Mouse (Mus musculus) ovary, postnatal 36 days (tissue): ENCODE data around the gene Tmx2.
"Not testable (repeated sequence)": the region's sequence is repeated elsewhere in the genome, so short reads cannot be mapped to it uniquely, and the experiment has no call there.

Source experiments
- DNase-seq: peaks from one replicate; pipeline ENCODE4 v3.0.0; 2022; ENCODE audit warnings: low spot score, mixed read lengths

The Tmx2 gene

DNA sequence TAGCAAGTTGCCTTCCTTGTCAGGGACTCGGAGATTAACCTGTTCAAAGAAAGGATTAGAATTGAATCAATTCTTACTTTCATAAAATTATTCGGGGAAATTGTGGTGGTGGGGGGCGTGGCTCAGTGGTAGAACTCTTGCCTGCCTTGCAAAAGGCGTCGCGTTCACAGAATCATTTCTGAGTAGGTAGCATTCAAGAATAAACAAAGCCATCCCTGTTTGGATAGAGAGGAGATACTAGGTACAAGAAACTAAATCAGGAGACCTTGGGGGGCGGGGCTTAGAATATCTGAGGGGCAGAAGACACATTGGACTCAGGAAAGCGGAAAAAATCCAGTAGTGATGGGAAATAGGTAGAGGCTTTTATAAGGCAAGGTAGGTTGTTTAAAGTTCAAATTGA lies at the start of gene Tmx2:
TSS of gene Tmx2 (minus strand) at position 125 of the 400 bp plus-strand sequence.
- no peak for DNase-seq

DNA sequence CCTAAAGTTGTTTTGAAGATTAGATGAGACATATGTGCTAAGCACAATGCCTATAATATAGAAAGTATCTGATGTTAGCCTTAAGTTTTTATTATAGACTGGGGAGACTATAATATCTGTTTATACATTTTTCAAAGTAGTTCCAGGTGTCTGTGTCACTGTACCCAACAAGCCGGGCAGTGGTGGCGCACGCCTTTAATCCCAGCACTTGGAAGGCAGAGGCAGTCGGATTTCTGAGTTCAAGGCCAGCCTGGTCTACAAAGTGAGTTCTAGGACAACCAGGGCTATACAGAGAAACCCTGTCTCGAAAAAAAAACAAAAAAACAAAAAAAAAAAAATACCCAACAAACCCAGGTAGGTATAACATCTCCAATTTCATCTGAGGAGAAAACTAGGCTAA lies 49.3 kb upstream of the Tmx2 start:
- DNase-seq: not testable (repeated sequence)

DNA sequence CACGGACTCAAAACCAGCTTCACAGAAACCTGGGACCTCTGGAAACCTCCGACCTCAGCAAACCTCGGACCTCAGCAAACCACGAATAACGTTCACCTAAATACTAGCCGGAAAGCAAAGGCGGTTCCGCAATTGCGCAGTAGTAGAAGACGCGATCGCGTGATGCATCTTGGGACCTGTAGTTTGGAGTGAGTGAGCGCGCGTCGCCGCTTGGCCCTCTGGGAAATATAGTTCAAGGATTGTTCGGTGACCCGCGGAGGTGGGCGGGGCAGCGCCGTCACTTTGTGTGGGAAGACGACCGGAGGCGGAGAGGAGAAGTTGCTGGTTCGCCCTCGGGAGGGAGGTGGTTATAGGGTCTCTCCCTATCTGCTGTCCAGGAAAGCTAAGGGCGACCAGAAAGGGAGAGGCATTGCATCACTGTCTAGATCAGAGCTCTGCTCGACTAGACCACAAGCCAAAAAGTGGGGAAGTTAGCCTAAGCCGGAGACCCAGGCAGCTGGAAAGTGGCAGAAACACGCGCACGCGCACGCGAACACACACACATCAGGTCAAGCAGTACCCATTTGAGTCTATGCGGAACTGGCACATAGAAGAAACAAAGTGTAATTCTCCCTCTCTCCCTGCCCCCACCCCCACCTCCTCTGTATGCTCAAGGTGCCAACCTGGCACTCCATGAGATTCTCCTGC lies 48.4 kb upstream of the Tmx2 start, which contains the start of gene Clp1:
TSS of gene Clp1 (minus strand) at position 179 of the 687 bp plus-strand sequence.
- DNase-seq: peak; percentile 93

DNA sequence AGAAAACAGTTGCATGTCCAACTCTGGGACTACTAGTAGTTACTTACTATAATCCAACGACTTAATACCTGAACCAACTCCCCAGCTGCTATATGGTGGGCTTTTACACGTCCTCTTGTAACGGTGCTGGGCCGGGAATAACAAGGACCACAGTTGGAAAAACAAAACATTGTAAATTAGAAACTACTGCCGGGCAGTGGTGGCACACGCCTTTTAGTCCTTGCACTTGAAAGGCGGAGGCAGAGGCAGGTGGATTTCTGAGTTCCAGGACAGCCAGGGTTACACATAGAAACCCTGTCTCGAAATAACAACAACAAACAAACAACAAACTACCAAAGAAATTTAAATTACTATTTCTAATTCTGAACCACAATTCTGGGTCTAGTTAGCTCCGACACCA lies 47.8 kb upstream of the Tmx2 start:
- DNase-seq: no peak

DNA sequence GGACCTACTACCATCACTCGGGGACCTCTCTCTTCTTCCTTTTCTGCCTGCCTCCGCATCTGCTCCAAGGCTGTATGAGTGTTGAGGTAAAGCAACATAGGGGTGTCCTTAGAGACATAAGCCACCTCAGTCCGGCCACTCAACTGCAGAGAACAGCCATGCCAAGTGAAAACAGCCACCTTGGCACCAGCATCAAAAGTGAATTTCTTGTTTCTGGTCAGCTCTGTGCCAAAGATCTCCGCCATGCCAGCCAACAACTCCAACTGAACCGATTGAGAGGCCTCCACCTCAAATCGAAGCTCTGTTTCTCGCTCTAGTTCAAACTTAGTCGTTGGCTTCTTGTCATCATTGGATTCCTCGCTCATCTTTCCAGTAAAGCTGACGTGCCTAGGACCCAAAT lies 46.8 kb upstream of the Tmx2 start:
- no peak for DNase-seq

DNA sequence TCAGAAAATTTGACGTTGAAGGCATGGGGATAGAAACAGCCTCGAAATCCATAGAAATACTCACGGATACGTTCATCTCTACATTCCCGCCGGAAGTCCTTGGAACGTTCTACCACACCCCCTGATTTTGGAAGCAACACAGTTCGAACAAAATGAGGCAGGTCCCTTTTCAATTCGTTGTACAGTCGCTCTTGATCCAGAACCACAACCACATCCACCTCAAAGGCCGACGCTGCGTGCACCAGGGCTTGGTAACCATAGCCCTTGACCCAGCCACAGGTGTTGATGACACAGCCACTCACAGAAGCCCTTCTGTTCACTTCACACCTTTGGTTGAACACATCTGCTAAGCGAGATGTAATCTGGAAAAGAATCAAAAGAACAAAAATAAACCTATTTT lies 44.9 kb upstream of the Tmx2 start:
- no peak for DNase-seq

DNA sequence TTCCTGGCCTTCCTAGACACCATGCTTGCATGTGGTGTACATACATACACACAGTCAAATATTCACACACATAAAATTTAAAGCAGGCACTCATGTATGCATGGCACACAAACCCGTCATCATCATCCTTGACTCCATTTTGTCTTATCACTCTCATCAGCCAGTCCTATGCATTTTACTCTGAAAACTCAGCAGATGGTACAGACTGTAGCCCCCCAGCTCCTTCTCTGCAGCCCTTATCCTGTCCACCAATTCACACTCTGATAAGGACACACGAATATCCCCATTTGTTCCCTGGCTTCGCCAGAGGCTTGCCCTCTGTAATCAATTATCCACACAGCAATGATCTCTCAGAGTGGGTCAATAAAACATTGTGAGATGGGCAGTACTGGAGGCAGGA lies 42.2 kb upstream of the Tmx2 start:
- DNase-seq: no peak

DNA sequence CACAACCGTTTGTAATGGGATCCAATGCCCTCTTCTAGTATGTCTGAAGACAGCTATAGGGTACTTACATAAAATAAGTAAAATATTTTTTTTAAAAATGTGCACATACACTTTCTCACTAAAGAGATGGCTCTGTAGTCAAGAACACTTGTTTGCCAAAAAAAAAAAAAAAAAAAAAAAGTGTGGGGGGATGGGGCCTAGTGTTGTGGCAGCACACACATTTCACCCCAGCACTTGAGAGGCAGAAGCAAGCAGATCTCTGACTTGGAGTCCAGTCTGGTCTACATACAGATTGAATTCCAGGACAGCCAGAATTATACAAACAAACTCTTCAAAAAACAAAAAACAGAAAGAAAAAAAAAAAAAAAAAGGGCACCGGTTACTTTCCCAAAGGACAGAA lies 41.8 kb upstream of the Tmx2 start:
- DNase-seq: no peak

DNA sequence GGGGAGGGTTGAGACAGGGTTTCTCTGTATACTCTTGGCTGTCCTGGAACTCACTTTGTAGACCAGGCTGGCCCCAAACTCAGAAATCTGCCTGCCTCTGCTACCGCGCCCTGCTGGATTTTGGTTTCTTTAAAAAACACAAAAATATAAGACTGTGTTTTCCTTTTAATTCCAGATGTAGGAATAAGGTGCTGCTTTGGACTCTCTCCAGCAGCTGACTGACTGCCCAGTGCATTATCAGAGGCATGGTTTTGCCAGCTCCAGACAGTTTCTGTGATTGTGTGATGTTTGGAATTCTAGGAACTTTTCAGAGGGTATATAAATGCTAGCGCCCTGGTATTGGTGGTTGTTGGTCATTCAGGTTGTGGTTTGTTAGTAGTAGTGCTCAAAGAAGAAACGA lies 38.4 kb upstream of the Tmx2 start:
- no peak for DNase-seq

DNA sequence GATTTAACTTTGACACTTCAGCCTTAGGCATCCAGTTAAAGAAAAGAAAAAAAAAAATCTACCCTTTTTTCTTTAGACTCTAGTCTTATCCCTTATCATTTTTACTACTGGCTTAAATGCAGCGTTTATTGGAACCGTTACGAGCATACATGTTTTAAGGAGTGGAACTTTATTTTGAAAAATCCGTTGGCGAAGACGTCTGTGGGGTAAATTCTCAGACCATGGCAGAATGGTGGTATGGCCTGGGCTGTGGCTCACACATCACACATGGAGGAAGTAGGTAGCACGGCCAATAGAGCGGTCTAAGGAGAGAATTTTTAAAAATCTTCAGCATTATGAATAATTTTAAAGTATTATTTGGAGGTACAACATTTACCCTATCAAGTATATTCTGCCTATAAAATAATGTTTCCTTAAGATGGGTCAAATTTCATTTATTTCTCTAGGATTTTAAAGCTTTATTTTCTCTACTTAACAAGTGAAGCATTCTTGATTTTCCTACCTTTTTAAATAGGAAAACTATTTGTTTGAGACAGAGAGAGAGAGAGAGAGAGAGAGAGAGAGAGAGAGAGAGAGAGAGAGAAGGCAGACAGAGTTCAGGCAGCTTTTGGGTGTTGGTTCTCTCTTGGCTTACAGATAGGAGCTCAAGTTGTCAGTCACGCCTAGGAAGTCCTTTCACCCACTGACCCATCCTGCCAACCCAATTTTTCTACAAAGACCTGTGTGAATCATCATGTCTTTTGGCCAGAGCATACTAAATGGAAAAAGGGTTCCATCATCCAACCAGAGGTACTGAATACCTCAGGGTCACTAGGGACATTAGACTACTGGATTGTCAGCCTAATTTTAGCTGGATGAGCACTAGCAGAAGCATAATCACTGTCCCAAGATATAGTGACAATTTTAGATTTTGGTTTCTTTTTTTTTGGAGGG lies 37.7 kb upstream of the Tmx2 start:
- DNase-seq: no peak

DNA sequence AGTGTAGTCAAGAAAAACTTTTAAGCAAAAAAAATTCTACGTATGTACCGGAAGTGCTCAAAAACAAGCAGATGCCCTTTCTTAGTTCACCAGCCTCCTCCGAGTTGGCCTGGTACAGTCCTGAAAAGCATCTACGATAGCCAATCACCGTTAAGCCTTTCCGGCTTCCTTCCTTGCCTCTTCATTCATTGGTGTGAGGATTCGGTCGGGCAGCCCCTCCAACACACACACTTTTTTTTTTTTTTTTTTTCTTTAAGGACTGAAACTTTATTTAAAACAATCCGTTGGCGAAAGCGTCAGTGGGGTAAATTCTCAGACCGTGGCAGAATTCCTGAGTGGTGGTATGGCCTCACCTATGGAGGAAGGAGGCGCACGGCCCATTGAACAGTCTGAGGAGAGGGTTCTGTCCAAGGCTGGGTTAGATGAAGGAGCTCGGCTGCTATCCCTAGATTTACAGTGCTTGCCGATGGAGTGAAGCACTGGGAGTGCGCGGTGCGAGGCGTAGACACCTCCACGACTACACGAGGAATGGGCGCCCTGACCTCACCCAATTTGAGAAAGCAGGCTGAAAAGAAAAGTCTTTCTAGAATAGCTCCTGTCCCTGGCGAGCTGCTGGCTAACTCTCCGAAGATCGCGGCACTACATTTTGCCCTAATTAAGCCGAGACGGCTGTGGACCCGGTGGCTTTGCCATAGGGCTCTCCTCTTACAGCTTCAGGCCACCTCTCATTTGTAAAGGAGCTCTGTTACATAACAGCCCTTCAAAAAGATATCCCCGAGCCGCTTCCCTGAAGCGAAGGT lies 36.8 kb upstream of the Tmx2 start:
- DNase-seq: peak; percentile 60

DNA sequence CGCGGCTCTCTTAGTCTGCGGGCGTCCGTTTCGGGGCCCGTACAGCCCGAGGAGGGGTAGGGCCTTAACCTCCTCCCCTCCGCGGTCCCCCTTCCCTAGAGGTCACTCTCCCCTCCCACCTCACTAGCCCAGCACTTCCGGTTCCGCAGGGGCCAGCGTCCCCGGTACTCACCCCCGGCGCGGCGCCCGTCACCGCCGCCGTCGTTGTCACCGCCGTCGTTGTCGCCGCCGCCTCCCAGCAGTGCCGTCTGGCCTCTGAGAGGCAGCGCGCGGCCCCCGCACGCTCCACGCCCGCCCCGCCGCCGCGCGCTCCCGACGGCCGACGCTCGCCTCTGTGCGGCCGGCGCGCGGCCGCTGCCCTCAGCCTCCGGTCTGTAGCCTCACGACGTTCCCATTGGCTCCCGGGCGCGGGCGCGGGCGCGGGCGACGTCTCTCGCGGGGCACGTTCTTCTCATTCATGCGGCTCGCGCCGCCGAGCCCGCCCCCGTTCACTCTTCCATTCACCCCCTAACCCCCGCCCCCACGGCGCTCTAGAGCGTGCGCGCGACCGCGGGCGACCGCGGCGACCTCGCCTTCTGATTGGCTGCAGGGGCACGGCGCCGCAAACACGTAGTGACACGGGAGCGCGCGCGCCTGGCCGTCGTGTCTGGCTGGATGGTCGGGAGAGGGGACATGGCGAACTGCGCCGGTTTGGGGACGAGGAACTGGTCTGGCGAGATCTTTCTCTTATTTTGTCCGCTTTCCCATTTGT lies 36.0 kb upstream of the Tmx2 start, which contains the start of gene Zdhhc5:
TSS of gene Zdhhc5 (minus strand) at position 370 of the 751 bp plus-strand sequence.
- peak; percentile 99 for DNase-seq

DNA sequence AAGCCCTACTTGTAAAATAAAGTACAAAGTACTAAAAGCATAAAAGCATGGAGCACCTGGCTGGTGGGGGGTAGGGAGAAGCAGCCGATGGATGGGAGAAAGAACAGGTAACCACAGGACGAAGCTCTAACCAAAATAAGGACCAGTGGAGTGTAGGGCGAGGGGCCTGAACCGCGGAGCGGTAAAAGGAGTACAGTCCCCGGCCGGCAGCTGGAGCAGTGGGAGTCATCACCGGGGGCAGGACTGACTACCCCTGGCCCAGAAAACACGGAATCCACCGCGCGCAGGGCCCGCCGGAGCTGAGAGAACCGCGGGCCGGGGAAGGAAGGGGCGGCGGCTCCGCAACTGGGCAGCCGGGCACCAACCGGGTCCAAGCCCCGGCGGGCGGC lies 35.5 kb upstream of the Tmx2 start:
- DNase-seq: no peak

DNA sequence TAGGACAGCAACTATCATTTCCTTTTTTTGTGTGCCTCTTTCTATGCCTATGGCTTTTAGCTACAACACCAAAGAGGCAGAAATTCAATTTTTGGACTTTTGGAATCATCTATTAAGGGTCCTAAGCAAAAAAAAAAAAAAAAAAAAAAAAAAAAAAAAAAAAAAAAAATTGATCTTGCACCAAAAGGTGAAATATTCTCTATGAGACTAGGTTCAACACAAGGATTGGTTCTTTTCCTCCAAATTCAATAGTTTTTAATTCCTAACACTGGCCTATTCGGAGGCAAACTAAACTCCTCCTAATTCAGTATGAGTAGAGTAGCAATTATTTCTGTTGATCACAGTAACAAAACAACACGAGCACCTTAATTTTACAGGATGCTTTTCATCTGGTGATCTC lies 33.0 kb upstream of the Tmx2 start:
- DNase-seq: no peak

DNA sequence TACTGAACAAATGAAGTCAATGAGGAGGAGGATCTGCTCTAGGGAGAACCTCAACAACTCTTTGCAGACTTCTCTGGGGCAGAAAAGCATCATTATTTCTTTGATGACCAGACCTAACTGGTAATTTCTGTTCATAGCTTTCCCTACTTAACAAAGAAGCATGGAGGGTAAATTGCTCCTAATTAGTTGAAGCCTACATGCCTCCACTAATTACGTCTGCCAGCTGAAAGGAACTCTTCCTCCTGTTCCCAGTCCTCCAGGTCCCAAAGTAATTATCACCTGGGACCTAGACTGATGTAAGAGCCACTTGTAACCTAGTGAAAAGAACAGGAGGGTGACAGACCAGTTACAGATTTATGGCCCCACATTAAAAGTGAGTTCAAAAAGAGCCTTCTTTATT lies 28.6 kb upstream of the Tmx2 start:
- DNase-seq: no peak

DNA sequence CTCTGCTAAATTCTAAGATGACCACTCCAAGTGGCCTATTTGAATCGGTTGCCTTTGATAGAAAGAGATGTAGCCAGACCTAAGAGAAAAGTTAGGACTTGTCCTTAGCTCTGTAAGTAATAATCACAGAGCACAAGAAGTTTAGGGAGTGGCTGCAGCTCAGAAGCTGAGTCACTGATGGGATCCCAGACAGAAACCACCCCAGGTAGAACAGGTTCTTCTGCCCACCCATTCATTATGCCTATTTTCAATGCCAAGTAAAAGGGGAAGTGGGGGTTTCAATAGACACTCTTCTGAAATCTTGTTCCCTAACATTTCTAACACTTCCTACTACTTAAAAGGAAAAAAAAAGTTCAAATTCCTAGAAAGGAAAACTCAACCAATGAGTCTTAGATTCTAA lies 26.4 kb upstream of the Tmx2 start:
- no peak for DNase-seq

DNA sequence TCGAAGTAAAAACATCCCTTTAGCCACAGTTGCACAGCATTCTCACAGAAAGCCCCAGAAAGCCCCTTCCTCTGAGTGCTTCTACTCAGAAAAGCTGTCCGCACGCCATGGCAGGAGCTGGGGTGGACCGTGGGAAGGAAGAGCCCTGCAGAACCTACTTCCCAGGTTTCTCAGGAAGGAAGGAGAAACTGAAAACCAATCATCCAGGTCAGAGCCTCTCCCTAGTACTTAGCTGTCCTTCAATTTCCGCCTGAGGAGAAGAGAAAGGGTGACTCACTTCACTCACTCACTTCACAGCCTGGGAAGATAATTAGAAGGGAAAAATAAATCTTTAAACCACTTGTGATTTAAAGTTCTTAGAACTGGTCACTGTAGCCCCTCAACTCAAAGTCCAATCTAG lies 25.4 kb upstream of the Tmx2 start:
- no peak for DNase-seq

DNA sequence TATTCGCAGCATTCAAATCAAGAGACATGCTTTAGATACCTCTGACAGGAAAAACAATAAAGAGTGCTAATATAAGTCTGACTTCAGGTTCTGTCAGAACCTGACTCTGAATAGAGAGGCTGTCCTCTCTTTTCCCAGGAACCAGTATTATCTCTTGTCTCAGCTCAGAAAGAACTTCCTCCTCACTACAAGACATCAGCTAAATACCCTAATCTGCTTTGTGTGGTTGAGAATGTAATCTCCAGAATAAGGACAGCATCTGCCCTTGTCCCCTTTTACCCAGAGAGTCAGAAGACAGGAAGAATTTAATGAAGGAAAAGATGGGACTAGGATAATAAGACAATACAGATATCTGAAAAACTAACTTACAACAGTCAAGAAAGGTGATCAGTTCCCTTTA lies 24.6 kb upstream of the Tmx2 start:
- DNase-seq: no peak

DNA sequence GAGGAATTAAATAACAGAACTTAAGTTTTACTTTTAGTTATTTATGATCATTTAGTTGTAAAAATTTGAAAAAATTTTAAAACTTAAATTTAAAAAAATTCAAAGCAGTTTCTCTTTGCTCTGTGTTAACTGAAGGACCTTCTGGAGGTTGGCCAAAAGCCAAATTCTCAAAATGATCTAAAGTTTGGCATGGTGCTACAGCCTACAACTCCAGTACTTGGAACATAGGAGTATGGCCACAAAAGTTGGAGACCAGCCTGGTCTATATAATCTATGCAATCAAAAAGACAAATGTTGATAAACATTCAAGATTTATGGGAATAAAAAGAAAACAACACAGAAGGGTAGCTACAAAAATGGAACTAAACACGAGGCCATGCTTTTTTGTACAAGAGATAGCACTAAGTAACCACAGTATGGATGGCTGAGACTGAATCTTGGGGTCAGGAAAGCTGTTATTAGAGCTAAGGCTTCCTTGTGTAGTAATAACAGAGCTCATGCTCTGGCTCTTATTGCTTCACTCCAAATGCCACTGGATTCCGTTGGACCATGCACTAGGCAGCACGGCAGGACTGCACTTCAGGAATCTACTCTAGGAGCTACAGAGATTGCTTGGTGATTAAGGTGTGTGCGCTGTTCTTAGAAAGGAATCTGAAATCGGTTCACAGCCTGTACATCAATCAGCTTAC lies 16.2 kb upstream of the Tmx2 start:
- no peak for DNase-seq

DNA sequence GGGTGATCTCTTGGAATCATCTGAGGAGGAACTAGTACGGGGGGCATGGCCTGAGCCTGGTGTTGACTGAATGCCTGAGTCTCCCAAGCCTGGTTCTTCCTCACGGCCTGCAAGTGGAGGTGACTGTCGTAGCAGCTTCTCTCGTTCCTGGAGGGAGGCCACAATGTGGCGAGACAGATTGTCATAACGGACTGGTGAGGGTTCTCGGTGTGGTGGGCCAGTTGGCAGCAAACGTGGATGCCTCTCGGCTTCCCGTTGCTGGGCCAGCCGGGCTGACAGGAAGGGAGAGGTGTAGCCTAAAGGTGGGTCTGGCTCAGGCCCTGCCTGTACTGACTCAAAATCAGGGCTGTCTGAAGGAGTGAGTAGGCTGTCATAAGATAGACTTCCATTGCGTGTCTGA lies 11.1 kb upstream of the Tmx2 start:
- no peak for DNase-seq
